Mouse (Mus musculus) hematopoietic stem cell, adult 5-6 weeks (primary cell): ENCODE results near the gene Ntpcr. TPM values are rescaled to one million over a fixed set of nuclear protein-coding genes. Genes with fewer than 3 reads are reported as not detected.

Experiments used
- total RNA-seq: library from RNA; stranded (forward); fragments of 172-1452, 232-1000 nt; gene quantifications from 2 replicates; pipeline ENCODE4 v1.2.3, GENCODE M21; 2017

Ntpcr gene
- total RNA-seq, 1 experiment from 2014 or later, result 31.9 TPM

Other genes with a start within 250 kb of the Ntpcr start
- 0.94 and 2.4 TPM in 2 replicates for gene Sipa1l2, start 160.2 kb upstream of the Ntpcr start, total RNA-seq
- gene Map10, start 60.1 kb upstream of the Ntpcr start, total RNA-seq, result 1.0 and 1.8 TPM in 2 replicates
- gene Pcnx2, start 168.4 kb downstream of the Ntpcr start, total RNA-seq, result not detected in 2 replicates
- not detected in 2 replicates for gene Map3k21, start 180.5 kb downstream of the Ntpcr start, total RNA-seq